Mouse (Mus musculus): Measurements from ENCODE around the gene Cldn11. TPM values are rescaled to one million over a fixed set of nuclear protein-coding genes. Genes with fewer than 3 reads are reported as not detected.
"Not testable (repeated sequence)": the region's sequence is repeated elsewhere in the genome, so short reads cannot be mapped to it uniquely, and the experiment has no call there.

The Cldn11 gene
- 100 to 1,000 TPM in 1 of 2 experiments, 10 to 100 TPM in 1; 98.2 to 115 TPM for total RNA-seq (2021)
- long read RNA-seq, transcript Cldn11-201 (3 exons, 1,870 nt): major isoform, 7 of 11 reads
- long read RNA-seq, partial matches to known transcripts: 0 of 11 reads
- long read RNA-seq, other reads (novel, unspliced or antisense): 4 of 11 reads

DNA sequence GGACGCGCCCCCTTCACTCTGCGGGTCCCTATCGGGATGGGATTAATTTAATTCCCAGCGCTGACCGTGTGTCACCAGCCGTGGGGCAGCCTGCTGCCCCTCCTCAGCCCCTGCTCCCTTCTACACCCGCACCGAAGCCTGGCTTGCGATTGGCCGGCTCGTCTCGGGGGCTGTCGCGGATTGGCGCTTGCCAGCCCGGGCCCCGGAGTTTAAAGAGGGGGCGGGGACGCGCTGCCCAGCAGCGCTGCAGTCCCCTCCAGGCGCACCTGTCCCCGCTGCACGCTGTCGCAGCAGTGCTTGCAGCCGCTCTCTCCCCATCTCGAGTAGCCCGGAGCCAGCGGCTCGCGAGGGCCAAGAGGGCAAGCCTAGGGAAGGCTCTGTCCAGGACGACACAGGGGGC is at the start of gene Cldn11:
Gene Cldn11 (plus strand): TSS at position 215 of the 400 bp plus-strand sequence.
- peak in 1 of 2 experiments; percentile 43 for DNase-seq (ENCODE audit: low spot score in 2 of 2)

DNA sequence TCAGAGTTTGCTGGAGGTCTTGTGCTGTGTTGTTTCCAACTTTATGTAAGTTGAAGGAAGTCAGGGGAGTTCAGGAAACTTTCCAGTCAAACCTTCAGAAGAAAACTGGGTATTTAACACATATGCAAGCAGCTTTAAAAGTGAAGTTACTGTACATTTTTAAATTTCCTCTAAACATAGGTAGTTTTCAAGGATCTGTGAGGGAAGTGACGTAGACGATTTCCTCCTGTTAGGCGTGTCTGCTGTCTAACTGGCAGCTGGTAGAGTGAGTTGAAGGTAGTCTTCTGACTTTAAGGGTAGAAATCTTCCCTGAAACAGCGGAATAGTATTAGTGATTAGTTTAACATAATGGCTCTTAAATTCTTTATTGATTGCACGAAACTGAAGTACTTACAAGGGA is 49.7 kb upstream of the Cldn11 start:
- DNase-seq (ENCODE audit: low spot score in 2 of 2): no peak

DNA sequence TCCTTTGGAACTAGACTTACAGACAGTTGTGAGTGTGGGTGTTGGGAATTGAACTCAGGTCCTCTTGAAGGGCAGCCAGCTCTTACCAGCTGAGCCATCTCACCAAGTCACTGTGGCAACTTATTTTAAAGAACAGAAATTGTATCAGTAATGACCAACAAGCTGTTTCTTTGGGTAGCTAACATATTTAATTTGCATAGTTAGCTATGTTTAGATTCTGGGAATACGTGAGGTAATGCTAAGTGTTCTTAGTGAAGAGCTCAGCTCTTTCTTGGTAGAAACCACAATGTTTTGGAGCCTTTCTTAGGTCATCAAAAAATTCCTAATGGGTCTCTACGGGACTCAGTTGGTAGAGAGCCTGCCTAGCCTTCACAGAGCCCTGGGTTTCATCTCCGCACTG is 48.9 kb upstream of the Cldn11 start:
- no peak for DNase-seq (ENCODE audit: low spot score in 2 of 2)

DNA sequence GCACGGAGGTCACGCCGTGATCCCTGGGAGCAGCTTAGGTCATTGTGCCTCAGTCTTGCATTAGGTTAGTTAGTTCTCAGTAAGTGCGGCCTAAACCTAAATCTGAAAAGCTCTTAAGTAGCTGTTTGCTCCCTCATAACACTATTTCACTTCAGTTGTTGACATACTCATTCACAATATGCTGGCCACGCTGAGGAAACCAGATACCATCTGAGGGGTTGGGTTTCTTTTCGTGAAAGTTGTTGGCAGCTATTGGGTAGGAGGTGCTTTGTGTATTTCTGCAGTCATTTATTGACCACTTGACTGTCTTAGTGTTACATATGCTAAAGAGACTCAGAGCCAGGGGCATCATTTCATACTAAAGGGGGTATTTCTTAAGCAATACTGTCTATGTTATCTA is 44.8 kb upstream of the Cldn11 start:
- no peak for DNase-seq (ENCODE audit: low spot score in 2 of 2)

DNA sequence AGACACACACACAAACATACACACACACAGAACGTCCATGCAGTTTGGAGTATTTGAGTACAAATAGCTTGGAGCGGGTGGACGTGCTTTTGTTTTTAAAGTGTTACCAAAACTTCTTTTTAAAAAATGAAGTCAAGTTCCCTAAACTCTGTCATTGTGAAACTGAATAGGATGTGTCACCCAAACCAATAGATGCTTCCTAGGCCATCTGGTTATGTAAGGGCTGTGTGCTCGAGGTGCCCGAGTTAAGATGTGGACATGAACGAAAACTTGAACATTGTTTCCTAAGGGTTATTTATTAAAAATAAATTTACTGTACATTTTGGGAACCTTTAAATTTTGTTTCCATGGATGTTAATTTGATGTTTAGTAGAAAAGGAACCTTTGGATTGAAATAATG is 43.1 kb upstream of the Cldn11 start:
- no peak for DNase-seq (ENCODE audit: low spot score in 2 of 2)

DNA sequence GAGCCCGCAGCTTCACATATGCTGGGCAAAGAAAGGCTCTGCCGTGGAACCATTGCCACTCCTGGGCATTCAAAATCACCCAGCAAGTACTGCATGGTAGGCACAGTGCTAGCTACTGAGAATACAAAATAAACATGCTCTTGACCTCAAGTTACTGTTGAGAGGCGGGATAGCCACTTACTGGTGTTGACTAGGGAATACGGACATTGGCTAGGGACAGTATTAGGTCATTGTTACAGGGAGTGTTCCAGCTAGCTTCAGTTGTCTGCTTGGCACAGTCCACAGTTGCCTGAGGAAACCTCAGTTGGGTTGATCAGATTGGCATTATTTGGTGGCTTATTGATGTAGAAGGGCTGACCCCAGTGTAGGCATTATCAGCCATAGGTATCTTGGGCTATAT is 42.0 kb upstream of the Cldn11 start:
- DNase-seq (ENCODE audit: low spot score in 2 of 2): no peak

DNA sequence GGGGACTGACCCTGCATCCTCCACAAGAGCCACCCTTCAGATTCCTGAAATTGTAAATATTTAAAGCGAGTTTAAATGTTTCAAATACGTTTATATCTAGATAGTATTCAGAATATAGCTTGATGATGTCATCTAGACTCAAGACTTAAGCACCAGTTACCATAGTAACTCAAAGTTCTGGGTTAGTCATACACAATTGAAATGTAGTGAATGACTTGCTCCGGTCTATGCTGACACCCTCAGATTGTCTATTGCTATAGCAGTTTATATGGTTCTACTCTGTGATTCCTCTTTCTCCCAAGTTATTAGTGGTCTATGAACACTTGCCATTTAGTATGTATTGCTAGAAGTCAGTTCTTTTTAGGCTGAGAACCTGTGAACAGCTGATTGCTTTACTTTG is 40.6 kb upstream of the Cldn11 start:
- no peak for DNase-seq (ENCODE audit: low spot score in 2 of 2)

DNA sequence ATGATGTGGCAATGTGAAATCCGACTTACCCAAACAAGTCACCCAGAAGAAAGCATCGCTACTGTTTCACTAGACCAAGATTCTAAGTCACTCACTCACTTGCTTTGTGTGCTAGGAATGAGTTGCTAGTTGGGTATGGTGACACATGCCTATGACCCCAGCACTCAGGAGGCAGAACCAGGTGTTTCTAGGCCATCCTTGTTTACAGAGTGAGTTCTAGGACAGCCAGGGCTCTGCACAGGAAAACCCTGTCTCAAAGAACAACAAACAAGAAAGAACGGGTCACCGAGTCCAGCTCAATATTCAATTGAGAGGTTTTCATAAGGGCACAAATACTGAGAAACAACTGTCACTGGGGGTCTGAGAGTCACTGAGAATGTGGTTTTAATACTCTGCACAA is 26.6 kb upstream of the Cldn11 start:
- no peak for DNase-seq (ENCODE audit: low spot score in 2 of 2)

DNA sequence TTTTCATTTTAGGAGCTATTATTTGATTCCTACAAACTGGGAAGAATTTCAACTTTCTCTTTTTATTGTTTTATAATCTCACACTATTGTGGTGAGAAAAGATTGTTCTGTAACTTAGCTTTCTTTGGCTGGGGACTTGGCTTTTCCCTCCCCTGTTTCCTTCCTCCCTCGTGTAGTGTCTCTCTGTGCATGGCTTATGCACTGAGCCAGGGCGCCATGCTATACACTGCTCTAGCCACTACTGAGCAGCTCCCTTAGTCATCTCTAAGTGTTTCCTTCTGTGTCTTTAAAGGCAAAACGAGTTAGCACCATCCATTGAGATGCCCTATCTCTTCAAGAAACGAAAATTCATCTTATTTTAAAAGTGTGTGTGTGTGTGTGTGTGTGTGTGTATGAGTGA is 23.4 kb upstream of the Cldn11 start:
- no peak for DNase-seq (ENCODE audit: low spot score in 2 of 2)

DNA sequence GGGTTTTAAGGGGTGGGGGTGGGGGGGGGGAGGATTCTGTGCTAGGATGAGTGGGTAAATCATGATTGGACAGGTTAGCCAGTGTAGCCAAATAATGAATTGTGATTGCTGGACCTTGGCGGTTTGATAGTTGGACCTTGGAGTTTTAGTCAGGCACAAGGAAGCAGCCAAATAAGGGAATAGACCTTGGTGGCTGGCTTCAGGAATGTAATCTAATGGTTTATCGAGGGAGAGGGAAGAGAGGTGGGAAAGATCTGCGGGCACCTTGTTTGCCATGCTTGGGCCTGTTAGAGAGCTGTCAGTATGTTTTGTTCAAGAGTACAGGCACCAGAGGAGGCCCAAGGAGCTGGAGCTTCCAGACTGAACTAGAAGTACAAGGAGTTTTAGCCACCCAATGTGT is 22.9 kb upstream of the Cldn11 start:
- no peak for DNase-seq (ENCODE audit: low spot score in 2 of 2)

DNA sequence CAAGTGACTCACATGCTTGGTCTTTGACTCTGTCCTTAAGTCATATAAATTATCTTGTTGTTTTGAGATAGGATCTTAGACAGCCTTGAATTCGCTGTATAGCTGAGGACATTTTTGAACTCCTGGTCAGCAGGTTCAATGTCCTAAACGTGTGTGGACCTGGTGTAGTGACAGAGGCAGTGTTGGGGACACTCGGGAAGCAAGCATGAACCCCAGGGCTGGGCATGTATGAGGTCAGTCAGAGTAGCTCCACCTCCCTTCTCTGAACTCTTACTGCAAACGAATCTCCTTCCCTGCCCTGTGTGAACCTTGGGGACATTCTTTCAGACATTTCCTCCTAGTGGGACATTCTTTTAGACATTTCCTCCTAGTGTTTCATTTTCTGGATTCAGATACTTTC is 20.0 kb upstream of the Cldn11 start:
- DNase-seq (ENCODE audit: low spot score in 2 of 2): no peak

DNA sequence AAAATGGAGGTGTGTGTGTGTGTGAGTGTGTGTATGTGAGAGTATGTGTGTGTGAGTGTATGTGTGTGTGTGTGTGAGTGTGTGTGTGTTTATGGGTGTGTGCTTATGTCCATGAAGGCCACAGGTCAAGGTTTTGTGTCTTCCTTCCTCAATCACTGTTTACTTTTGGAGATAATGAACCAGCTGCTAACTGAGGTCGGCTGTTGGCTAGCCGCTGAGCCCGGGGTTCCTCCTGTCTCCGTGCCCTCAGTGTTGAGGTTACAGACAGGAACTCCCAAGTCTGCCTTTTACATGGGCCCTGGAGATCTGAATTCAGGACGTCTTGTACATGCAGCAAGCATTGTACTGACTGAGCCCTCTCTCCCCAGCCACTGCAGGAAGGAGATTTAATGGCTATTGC is 16.1 kb upstream of the Cldn11 start:
- DNase-seq (ENCODE audit: low spot score in 2 of 2): no peak

DNA sequence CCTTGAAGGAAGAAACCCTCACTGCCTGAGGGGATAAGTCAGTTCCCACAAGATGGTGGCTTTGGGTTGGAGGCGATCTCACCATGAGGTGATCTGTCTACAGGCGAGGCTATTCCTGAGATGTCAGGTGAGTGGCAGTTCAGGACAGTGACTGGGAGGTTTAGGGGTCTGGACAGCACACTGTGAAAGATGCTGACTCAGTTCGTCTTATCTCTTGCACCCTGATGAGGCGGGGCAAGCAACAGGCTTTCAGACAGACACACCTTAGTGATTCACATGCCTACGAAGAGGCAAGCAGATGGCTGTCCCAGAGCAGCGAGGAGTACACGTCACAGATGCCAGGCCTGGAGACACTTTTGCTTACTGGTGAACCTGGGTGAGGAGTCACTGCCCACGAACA is 15.5 kb upstream of the Cldn11 start:
- DNase-seq (ENCODE audit: low spot score in 2 of 2): no peak

DNA sequence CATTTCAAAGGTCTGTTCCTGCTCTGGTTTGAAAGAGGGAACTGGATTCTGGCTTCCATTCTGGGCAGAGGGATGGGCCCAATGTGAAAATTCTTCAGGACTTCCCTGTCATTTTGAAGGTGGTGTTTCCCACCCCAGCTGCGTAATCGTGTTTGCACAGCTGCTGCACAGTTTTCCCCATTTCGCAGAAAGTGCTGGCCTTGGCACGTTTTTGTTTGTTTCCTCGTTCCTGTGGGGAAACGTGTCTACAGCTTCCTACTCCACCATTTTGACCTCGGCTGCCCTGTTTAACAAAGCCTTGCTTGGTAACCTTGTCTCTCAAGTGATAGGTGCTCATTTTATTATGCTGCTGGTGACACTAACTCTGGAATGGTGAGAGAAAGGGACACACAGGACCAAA is 15.0 kb upstream of the Cldn11 start:
- no peak for DNase-seq (ENCODE audit: low spot score in 2 of 2)

DNA sequence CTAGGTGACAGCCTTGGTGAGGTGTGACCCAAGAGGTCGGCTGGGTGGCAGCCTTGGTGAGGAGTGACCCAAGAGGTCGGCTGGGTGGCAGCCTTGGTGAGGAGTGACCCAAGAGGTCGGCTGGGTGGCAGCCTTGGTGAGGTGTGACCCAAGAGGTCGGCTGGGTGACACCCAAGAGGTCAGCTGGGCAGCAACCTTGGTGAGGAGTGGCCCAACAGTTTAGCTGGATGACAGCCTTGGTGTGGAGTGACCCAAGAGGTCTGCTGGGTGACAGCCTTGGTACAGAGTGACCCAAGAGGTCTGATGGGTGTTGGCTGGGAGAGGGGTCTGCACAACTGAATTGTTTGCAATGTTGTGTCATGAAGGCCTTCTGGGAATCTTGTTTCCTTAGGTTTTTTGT is 13.1 kb upstream of the Cldn11 start:
- DNase-seq (ENCODE audit: low spot score in 2 of 2): not testable (repeated sequence)

DNA sequence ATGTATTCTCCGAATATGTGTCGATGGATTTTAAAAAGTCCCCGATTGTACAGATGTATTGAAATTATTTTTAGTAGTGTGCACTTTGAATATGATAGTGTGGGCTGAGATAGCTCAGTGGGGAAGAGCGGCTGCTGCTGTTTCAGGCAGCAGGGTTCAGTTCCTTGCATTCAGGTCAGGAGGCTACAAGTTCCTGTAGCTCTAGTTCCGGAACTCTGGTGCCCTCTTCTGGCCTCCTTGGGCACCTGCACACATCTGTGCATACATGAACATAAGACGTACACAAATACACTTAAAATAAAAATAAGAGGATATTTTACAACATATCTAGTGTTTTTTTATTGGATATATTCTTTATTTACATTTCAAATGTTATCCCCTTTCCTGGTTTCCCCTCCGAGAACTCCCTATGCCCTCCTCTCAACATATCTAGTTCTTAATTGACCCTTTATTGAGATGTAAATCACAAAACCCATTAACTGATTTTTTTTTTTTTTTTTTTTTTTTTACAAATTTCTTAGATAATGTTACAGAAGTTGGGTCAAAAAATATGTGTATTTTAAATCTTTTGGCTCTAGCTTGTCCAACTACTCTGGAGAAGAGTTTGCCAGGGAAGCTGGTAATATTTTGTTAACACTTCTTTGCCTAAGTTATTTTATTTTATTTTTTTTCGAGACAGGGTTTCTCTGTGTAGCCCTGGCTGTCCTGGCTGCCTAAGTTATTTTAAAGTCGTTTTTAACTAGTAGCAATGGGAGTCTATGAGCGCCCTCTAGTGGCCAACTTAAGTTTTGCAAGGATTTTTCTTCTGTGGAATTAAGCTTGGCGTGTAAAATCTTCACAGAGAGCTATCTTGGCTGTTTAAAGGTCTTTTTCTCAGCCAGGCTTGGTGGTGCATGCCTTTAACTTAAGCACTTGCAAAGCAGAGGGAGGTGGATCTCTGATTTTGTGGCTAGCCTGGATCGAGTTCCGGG is 11.0 kb upstream of the Cldn11 start:
- DNase-seq (ENCODE audit: low spot score in 2 of 2): peak; percentile 49 to 88

DNA sequence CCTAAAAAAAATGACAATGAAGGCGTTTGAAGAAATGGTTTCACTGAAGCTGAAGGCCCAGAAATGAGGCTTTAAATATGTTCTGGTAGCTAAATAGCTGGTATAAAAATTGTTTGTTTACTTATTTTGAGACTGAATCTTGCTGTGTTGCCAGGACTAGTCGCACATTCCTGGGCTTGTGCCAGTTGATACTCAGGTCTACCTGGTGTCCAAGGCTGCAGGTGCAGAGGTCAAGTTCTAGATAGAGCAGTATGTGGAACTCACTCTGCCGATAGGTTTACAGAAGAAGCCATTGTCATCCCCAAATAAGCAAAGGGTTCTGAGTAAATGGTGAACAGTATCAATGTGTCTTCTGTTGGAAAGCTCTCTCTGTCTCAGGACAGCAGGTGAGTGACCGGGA is 8.1 kb upstream of the Cldn11 start:
- DNase-seq (ENCODE audit: low spot score in 2 of 2): no peak

DNA sequence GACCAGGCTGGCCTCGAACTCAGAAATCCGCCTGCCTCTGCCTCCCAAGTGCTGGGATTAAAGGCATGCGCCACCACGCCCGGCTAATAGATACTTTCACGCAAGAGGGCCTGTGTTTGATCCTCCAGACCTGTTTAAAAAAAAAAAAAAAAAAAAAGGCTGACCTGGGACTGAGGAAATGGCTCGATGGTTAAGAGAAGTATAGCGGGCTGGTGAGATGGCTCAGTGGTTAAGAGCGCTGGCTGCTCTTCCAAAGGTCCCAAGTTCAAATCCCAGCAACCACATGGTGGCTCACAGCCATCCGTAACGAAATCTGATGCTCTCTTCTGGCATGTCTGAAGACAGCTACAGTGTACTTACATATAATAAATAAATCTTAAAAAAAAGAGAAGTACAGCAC is 4.5 kb upstream of the Cldn11 start:
- not testable (repeated sequence) for DNase-seq (ENCODE audit: low spot score in 2 of 2)

DNA sequence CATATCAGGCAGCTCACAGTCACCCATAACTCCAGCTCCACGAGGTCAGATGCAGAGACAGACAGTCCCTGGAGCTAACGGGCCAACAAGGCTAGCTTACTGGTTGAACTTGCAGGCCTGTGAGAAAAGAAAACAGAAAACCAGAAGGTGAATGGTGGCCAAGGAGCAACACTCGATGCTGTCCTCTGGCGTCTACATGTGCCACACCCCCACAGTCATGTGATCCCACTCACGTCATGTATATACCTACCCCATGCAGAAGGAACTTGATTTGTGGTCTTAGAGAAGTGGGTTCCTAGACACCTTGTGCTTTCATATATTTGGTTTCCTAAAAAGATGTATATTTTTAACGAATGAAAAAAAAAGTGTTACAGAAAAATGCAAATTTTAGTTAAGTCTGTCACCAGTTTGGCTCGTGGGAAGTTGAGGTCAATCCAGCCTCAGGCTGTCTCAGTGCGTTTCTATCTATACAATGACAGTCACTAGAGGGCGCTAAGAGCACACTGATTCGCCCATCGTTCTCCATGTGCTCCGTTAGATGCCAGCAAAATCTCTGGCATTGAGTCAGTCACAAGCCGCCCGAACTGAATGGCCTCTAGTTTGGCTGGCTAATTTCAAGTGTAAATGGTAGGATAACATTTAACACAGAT is 4.0 kb upstream of the Cldn11 start:
- DNase-seq (ENCODE audit: low spot score in 2 of 2): peak; percentile 68 to 94

DNA sequence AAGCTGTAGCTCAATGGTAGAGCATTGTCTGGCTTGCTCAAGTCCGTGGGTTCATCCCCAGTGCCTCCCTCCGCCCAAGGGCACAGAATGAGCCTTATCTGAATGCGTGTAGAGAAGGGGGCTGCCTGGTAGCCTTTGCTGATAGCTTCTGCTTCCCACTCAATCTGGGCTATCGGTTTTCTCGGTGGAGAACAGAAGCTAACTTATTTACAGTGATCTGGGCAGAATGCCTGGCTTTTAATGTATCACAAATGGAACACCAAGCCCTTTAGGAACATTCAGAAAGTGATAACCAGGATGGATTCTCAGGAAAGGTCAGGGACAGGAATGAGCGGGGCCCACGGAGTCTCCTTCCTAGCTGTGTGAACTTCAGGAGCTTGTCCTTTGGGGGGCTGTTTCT is 1.1 kb upstream of the Cldn11 start:
- DNase-seq (ENCODE audit: low spot score in 2 of 2): peak in 1 of 2 experiments; percentile 32

DNA sequence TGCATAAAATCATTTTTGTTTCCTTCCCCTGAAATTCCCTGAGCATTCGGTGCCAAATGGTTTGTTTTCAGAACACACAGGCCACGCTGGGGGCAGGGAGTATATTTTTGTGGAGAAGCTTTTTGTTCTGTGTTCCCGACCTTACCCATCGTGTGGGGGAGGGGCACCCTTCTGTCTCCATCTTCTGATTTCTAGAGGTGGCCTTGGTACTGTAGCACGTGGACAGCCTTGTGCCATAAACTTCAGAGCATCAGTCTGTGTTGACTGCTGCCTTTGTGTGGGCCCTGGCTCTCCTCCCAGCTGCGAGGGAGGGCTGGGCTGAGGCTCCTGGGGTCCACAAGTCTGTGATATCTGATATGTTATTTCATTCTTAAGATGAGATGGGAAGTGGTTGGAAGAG is 2.4 kb downstream of the Cldn11 start:
- peak in 1 of 2 experiments; percentile 63 for DNase-seq (ENCODE audit: low spot score in 2 of 2)

DNA sequence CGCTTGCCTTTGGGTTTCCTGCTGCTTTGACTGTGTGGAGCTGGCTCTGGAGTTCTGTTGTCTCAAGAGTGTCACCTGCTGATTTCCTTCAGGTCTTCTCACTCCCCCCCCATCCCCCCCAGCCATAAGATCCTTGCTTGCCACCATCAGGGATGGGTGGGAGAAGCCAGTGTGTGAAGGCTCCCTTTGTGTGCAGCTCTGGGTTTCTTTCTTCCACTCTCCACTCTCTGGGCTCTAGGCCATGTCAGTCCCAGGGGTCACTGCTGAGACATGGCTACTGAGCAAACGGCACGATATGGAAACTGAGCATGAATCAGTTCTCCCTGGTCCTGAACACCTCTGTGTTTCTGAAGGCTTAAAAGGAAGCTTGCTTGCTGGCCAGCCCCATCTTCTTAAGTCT is 6.4 kb downstream of the Cldn11 start:
- DNase-seq (ENCODE audit: low spot score in 2 of 2): no peak

Measured in layer of hippocampus, adult 18-20 months (tissue).